Mouse (Mus musculus): ENCODE data around the gene Gm43191.

GRCm38 (mm10) chr3:116638572-116638971, 42.5 kb downstream of the Gm43191 start:
- TF ChIP-seq CTCF (IDR thresholded peaks at IDR 0.05; ENCODE audit: insufficient read depth, low read length) = no peak
- TF ChIP-seq POLR2A (IDR thresholded peaks at IDR 0.05; ENCODE audit: borderline replicate concordance, extremely low read depth, low read depth, low read length) = no peak

Measured in lung, adult 2 months (tissue).